ENCODE assay signal across 13 mouse cellular contexts in the genomic region with DNA sequence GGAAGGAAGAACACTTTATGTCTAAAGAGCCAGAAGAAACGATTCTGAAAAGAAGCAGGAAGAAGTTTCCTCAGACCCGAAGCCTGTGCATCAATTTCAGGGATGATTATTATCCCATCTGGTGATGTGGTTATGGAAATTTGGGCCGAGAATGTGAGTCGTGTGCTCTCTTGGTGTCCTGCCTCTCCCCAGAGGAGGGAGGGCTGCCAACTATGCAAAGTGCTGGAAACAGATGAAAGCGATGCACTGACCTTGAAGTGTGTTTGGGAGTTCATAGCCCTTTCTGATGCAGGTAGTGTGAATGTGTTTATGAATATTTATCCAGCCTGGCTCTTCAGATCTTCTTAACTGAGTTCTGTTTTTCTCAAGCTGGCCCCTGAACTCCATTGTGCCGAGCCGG. TPM values are rescaled to one million over a fixed set of nuclear protein-coding genes. Genes with fewer than 3 reads are reported as not detected.
DNase-seq lines count a peak whose midpoint lies in the region; ATAC-seq and TF ChIP-seq lines count a peak whose summit lies in the region.
"Had no signal": no experiment of that assay in that cellular context is flagged by ENCODE, and none has a peak within 500 bp of the region (broad histone marks: within the 10 kb centered on the region; RNA-seq: fewer than 3 reads in every experiment).

No protein-coding gene starts in this region.

- no peak overlapping the region for H3K9ac ChIP-seq in embryonic facial prominence, embryonic 14.5 days (ENCODE audit: low read depth, low read length)
- H3K9ac ChIP-seq: limb, embryonic 15.5 days; midbrain, embryonic 13.5 days had no signal

- intact Hi-C loops in gastrocnemius, postnatal 14 days (cut with DNase I; ENCODE audit: low total_unique reads): no loop called here

- no peak overlapping the region for H3K4me2 ChIP-seq in embryonic facial prominence, embryonic 14.5 days (ENCODE audit: low read depth, low read length)
- H3K4me2 ChIP-seq: limb, embryonic 15.5 days; midbrain, embryonic 13.5 days had no signal

- TF ChIP-seq CTCF in layer of hippocampus, adult 2 months (conservative IDR thresholded peaks at IDR 0.05): no peak

- no peaks in the 10 kb centered on the region for H3K9me3 ChIP-seq in embryonic facial prominence, embryonic 14.5 days (ENCODE audit: control insufficient read depth, low read length)
- no peaks in the 10 kb centered on the region for H3K9me3 ChIP-seq in embryonic facial prominence, embryonic 10.5 days
- H3K9me3 ChIP-seq: limb, embryonic 15.5 days; midbrain, embryonic 13.5 days had no signal

- no peak overlapping the region for H3K4me3 ChIP-seq in embryonic facial prominence, embryonic 14.5 days (ENCODE audit: low read depth, low read length)
- no peak overlapping the region for H3K4me3 ChIP-seq in embryonic facial prominence, embryonic 10.5 days
- no peak overlapping the region for H3K4me3 ChIP-seq in layer of hippocampus, adult 2 months
- H3K4me3 ChIP-seq: limb, embryonic 15.5 days; midbrain, embryonic 13.5 days had no signal

- peak; percentile 73 for DNase-seq in embryonic facial prominence, embryonic 14.5 days (ENCODE audit: low spot score)
- no peak for DNase-seq in embryonic facial prominence, embryonic 10.5 days (ENCODE audit: low spot score)
- DNase-seq in layer of hippocampus, adult 2 months (ENCODE audit: low spot score in 2 of 2): no peak
- no peak for DNase-seq in layer of hippocampus, adult 9-10 months (ENCODE audit: low spot score)
- DNase-seq in gastrocnemius, postnatal 14 days: peak; percentile 54
- peak; percentile 20 for DNase-seq in ovary, postnatal 36 days (ENCODE audit: low spot score)
- no peak for DNase-seq in lung, adult 18-20 months
- DNase-seq in spleen, postnatal 14 days (ENCODE audit: low spot score in 2 of 2): no peak
- DNase-seq: right cerebral cortex, postnatal 4 days had no signal

- WGBS in embryonic facial prominence, embryonic 14.5 days: 51% methylated on average over 7 of the region's 7 CpGs
- 89% methylated on average over 7 of the region's 7 CpGs for WGBS in embryonic facial prominence, embryonic 10.5 days

- H3K4me1 ChIP-seq in embryonic facial prominence, embryonic 14.5 days (ENCODE audit: control insufficient read depth, insufficient read depth, low read length): peaks cover 3% of the 10 kb centered on the region; the same call in 1 of the 2 replicates
- H3K4me1 ChIP-seq in embryonic facial prominence, embryonic 10.5 days: no peaks in the 10 kb centered on the region
- H3K4me1 ChIP-seq: limb, embryonic 15.5 days; midbrain, embryonic 13.5 days had no signal

- H3K27me3 ChIP-seq in embryonic facial prominence, embryonic 14.5 days (replicated peaks; ENCODE audit: control insufficient read depth, insufficient read depth, low read length): no peaks in the 10 kb centered on the region
- H3K27me3 ChIP-seq in embryonic facial prominence, embryonic 10.5 days (replicated peaks; ENCODE audit: low read depth, poor library complexity, severe bottlenecking): no peaks in the 10 kb centered on the region
- H3K27me3 ChIP-seq: limb, embryonic 15.5 days; midbrain, embryonic 13.5 days; Patski had no signal

- H3K36me3 ChIP-seq in embryonic facial prominence, embryonic 14.5 days (ENCODE audit: control insufficient read depth, insufficient read depth, low read length): no peaks in the 10 kb centered on the region
- no peaks in the 10 kb centered on the region for H3K36me3 ChIP-seq in embryonic facial prominence, embryonic 10.5 days (replicated peaks)
- H3K36me3 ChIP-seq: limb, embryonic 15.5 days; midbrain, embryonic 13.5 days had no signal

- H3K27ac ChIP-seq in embryonic facial prominence, embryonic 14.5 days (replicated peaks; ENCODE audit: low read depth, low read length): no peak overlapping the region
- H3K27ac ChIP-seq in embryonic facial prominence, embryonic 10.5 days (replicated peaks): no peak overlapping the region
- peak overlapping the region; percentile 46 for H3K27ac ChIP-seq in layer of hippocampus, adult 2 months
- H3K27ac ChIP-seq: limb, embryonic 15.5 days; midbrain, embryonic 13.5 days had no signal

- ATAC-seq in embryonic facial prominence, embryonic 14.5 days (ENCODE audit: low read depth): peak; percentile 50
- ATAC-seq: hindbrain, embryonic 16.5 days; midbrain, embryonic 13.5 days; Patski had no signal

RNA-seq across cellular contexts. Expression of a gene that starts 59.8 kb away (rescaled TPM):
- 43.9 and 48.0 TPM in 2 replicates for polyA plus RNA-seq in embryonic facial prominence, embryonic 14.5 days (2014; fragmentation: Nextera tagmentation; extraction: Ambion mirVana)
- 29.3 and 30.3 TPM in 2 replicates for polyA plus RNA-seq in embryonic facial prominence, embryonic 10.5 days (2016; fragmentation: Nextera tagmentation; extraction: Ambion mirVana)
- total RNA-seq in layer of hippocampus, adult 2 months (2021): 1 to 10 TPM; 5.9 to 6.1 TPM
- total RNA-seq in gastrocnemius, postnatal 14 days (2021): 10 to 100 TPM; 22.5 to 26.8 TPM
- polyA plus RNA-seq: Patski had no signal

Comparison
In these comparisons a context has a peak if more than half of its experiments do, and no peak if none do; other contexts are left out.
1. DNase-seq: peak in embryonic facial prominence, embryonic 14.5 days (single experiment), gastrocnemius, postnatal 14 days (single experiment) and ovary, postnatal 36 days (single experiment); none in embryonic facial prominence, embryonic 10.5 days (single experiment), layer of hippocampus, adult 2 months (0 of 2), layer of hippocampus, adult 9-10 months (single experiment), lung, adult 18-20 months (0 of 2) and spleen, postnatal 14 days (0 of 2).